Mouse (Mus musculus) neutrophil, adult 5-6 weeks (primary cell): ENCODE measurements around the gene Gdf7. TPM values are rescaled to one million over a fixed set of nuclear protein-coding genes. Genes with fewer than 3 reads are reported as not detected.

ENCODE experiments used
- ATAC-seq: fragments of 151-379, 151-347 bp; 2 replicates; pipeline ENCODE4 v1.8.0; 2017; ENCODE audit warnings: mild to moderate bottlenecking, moderate TSS enrichment; ENCODE audit not compliant: insufficient number of reproducible peaks, poor library complexity, low FRiP score, severe bottlenecking; ENCODE audit errors: extremely low read depth
- total RNA-seq: library from RNA; stranded (forward); fragments of 200-1000 nt; gene quantifications from 2 replicates; pipeline ENCODE4 v1.2.3, GENCODE M21; 2017

Gene Gdf7
- total RNA-seq, 1 experiment from 2014 or later, result not detected

DNA sequence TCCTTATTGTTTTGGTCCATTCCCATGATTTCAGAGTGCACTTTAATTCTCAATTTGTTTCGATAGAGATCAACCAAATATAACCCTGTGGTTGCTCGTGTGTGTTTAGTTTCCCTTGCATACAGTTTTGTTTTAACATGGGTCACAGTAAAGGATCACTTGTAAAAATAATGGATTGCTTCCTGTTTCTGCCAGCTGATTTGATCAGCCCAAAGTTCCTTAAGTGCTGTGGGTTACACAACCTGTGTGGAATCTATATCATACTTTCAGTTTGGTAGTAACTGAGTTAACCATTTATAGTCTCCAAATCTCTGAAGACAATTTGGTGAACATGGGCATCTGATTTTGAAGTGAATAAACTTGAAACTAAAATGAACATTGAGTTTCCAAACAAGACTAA lies 41.5 kb downstream of the Gdf7 start:
- ATAC-seq, result no peak

Other genes starting within 250 kb of the Gdf7 start
- gene Ldah, start 93.8 kb downstream of the Gdf7 start, total RNA-seq, result 30.8 and 34.7 TPM in 2 replicates
- 3.7 and 5.5 TPM in 2 replicates for gene Hs1bp3, start 11.5 kb upstream of the Gdf7 start, total RNA-seq
- gene Rhob, start 198.1 kb upstream of the Gdf7 start, total RNA-seq, result 165 TPM in 2 replicates